Mouse (Mus musculus): ENCODE results near the gene Esp34.

The Esp34 gene

DNA sequence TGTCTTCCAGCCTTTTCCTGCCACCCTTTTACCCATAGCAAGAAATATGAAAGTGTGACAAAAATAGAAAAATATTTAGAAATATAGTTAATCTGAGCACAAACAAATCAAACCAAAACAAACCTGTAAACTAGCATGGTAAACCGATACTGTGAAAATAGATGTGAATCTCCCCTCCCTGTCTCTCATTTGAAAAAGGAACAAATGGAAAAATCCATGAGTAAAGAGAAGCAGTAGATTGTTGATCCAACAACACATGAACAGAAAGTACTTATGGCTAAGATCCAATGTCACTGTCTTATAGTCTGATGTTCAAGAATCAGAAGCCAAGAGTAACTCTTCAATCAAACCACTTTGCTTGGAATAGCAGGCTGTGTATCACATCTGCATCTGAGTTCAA, at the start of gene Esp34:
Gene Esp34, plus strand, starts transcription at position 301 of the 400 bp plus-strand sequence.
- DNase-seq (ENCODE audit: low read depth, low spot score), result no peak

DNA sequence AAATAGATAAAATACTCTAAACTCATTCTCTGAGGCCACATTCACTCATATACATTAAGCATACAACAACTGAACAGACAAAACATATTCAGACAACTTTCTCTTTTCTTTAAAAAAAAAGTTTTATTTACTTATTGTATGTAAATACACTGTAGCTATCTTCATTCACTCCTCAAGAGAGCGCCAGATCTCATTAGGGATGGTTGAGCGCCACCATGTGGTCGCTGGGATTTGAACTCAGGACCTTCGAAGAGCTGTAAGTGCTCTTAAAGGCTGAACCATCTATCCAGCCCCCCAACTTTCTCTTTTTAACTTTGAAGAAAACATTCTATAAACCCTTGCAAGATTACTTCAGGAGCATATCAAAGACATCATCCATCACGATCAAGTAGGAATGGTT, 8.5 kb downstream of the Esp34 start:
- DNase-seq (ENCODE audit: low read depth, low spot score), result no peak

All from CD4-positive helper T cell, adult 2 months (primary cell).